Mouse (Mus musculus): Measurements from ENCODE around the gene Ajuba. TPM values are rescaled to one million over a fixed set of nuclear protein-coding genes. Genes with fewer than 3 reads are reported as not detected.

Gene Ajuba
- polyA plus RNA-seq, 1 experiment from 2014 or later, result 8.1 TPM

- Histone ChIP-seq H3K36me3 (ENCODE audit: control insufficient read depth, insufficient read depth) (no peaks in the 10 kb centered on the region), H3K27ac (ENCODE audit: low read length) (peak overlapping the region; percentile 18; the same call in 1 of the 2 replicates), H3K4me1 (replicated peaks; ENCODE audit: control insufficient read depth, insufficient read depth, low read length) (peaks cover 52% of the 10 kb centered on the region), H3K9me3 (ENCODE audit: control insufficient read depth, low read length) (no peaks in the 10 kb centered on the region), H3K4me3 (replicated peaks; ENCODE audit: low read length) (peak overlapping the region; percentile 70), H3K4me2 (ENCODE audit: low read length) (peak overlapping the region; percentile 95), H3K27me3 (replicated peaks; ENCODE audit: control insufficient read depth, insufficient read depth, low read length) (peaks cover 3% of the 10 kb centered on the region; the same call in 1 of the 2 replicates), H3K9ac (replicated peaks; ENCODE audit: low read depth, low read length) (peak overlapping the region; percentile 53)
- no peak for ATAC-seq
- under 1% methylated on average over 83 of the region's 84 CpGs for WGBS
These were observed 893 bp downstream of the Ajuba start for GRCm38 (mm10) chr14:54576241-54577088.

- no peak for ATAC-seq
- no peaks in the 10 kb centered on the region for H3K36me3 ChIP-seq (ENCODE audit: control insufficient read depth, insufficient read depth)
- WGBS, result under 1% methylated on average over 39 of the region's 39 CpGs
- peak overlapping the region; percentile 95 for H3K4me2 ChIP-seq (ENCODE audit: low read length)
- no peaks in the 10 kb centered on the region for H3K9me3 ChIP-seq (ENCODE audit: control insufficient read depth, low read length)
- peaks cover 3% of the 10 kb centered on the region; the same call in 1 of the 2 replicates for H3K27me3 ChIP-seq (replicated peaks; ENCODE audit: control insufficient read depth, insufficient read depth, low read length)
- H3K4me3 ChIP-seq (replicated peaks; ENCODE audit: low read length), result peak overlapping the region; percentile 70
- H3K27ac ChIP-seq (ENCODE audit: low read length), result no peak overlapping the region
- H3K9ac ChIP-seq (replicated peaks; ENCODE audit: low read depth, low read length), result peak overlapping the region; percentile 53
- H3K4me1 ChIP-seq (replicated peaks; ENCODE audit: control insufficient read depth, insufficient read depth, low read length), result peaks cover 52% of the 10 kb centered on the region
These were observed 1.7 kb downstream of the Ajuba start for GRCm38 (mm10) chr14:54575631-54576030.

- H3K27me3 ChIP-seq (replicated peaks; ENCODE audit: control insufficient read depth, insufficient read depth, low read length), result peaks cover 3% of the 10 kb centered on the region; the same call in 1 of the 2 replicates
- WGBS, result 4% methylated on average over 8 of the region's 8 CpGs
- no peak overlapping the region for H3K27ac ChIP-seq (ENCODE audit: low read length)
- H3K9me3 ChIP-seq (ENCODE audit: control insufficient read depth, low read length), result no peaks in the 10 kb centered on the region
- peak overlapping the region; percentile 95 for H3K4me2 ChIP-seq (ENCODE audit: low read length)
- no peak for ATAC-seq
- H3K9ac ChIP-seq (replicated peaks; ENCODE audit: low read depth, low read length), result peak overlapping the region; percentile 53; the same call in 1 of the 2 replicates
- peak overlapping the region; percentile 70 for H3K4me3 ChIP-seq (replicated peaks; ENCODE audit: low read length)
- H3K4me1 ChIP-seq (replicated peaks; ENCODE audit: control insufficient read depth, insufficient read depth, low read length), result peaks cover 52% of the 10 kb centered on the region
- no peaks in the 10 kb centered on the region for H3K36me3 ChIP-seq (ENCODE audit: control insufficient read depth, insufficient read depth)
These were observed 2.3 kb downstream of the Ajuba start for GRCm38 (mm10) chr14:54575031-54575430.

GRCm38 (mm10) chr14:54574253-54574652 lies 3.1 kb downstream of the Ajuba start:
- no peaks in the 10 kb centered on the region for H3K36me3 ChIP-seq (ENCODE audit: control insufficient read depth, insufficient read depth)
- ATAC-seq, result peak; percentile 29; the same call in 1 of the 2 replicates
- peaks cover 3% of the 10 kb centered on the region; the same call in 1 of the 2 replicates for H3K27me3 ChIP-seq (replicated peaks; ENCODE audit: control insufficient read depth, insufficient read depth, low read length)
- WGBS, result 7% methylated on average over 4 of the region's 4 CpGs
- peak overlapping the region; percentile 37; the same call in 1 of the 2 replicates for H3K9ac ChIP-seq (replicated peaks; ENCODE audit: low read depth, low read length)
- peak overlapping the region; percentile 70 for H3K4me3 ChIP-seq (replicated peaks; ENCODE audit: low read length)
- H3K27ac ChIP-seq (ENCODE audit: low read length), result 0 out of 2 replicates have a peak overlapping the region, but pooled peaks have one; percentile 26
- peak overlapping the region; percentile 95 for H3K4me2 ChIP-seq (ENCODE audit: low read length)
- H3K4me1 ChIP-seq (replicated peaks; ENCODE audit: control insufficient read depth, insufficient read depth, low read length), result peaks cover 52% of the 10 kb centered on the region
- H3K9me3 ChIP-seq (ENCODE audit: control insufficient read depth, low read length), result no peaks in the 10 kb centered on the region

GRCm38 (mm10) chr14:54572790-54573736 lies 4.3 kb downstream of the Ajuba start:
- peak; percentile 31 for ATAC-seq
- Histone ChIP-seq H3K9ac (replicated peaks; ENCODE audit: low read depth, low read length) (0 out of 2 replicates have a peak overlapping the region, but pooled peaks have one; percentile 7), H3K36me3 (ENCODE audit: control insufficient read depth, insufficient read depth) (no peaks in the 10 kb centered on the region), H3K4me1 (replicated peaks; ENCODE audit: control insufficient read depth, insufficient read depth, low read length) (peaks cover 47% of the 10 kb centered on the region), H3K27ac (ENCODE audit: low read length) (peak overlapping the region; percentile 51; the same call in 1 of the 2 replicates), H3K4me3 (replicated peaks; ENCODE audit: low read length) (0 out of 2 replicates have a peak overlapping the region, but pooled peaks have one; percentile 11), H3K9me3 (ENCODE audit: control insufficient read depth, low read length) (no peaks in the 10 kb centered on the region), H3K4me2 (ENCODE audit: low read length) (peak overlapping the region; percentile 95), H3K27me3 (replicated peaks; ENCODE audit: control insufficient read depth, insufficient read depth, low read length) (peaks cover 3% of the 10 kb centered on the region; the same call in 1 of the 2 replicates)
- 4% methylated on average over 14 of the region's 14 CpGs for WGBS

- Histone ChIP-seq H3K27ac (ENCODE audit: low read length) (peak overlapping the region; percentile 51), H3K9ac (replicated peaks; ENCODE audit: low read depth, low read length) (peak overlapping the region; percentile 5; the same call in 1 of the 2 replicates), H3K36me3 (ENCODE audit: control insufficient read depth, insufficient read depth) (no peaks in the 10 kb centered on the region), H3K4me3 (replicated peaks; ENCODE audit: low read length) (no peak overlapping the region), H3K27me3 (replicated peaks; ENCODE audit: control insufficient read depth, insufficient read depth, low read length) (peaks cover under 1% of the 10 kb centered on the region; the same call in 1 of the 2 replicates), H3K4me1 (replicated peaks; ENCODE audit: control insufficient read depth, insufficient read depth, low read length) (peaks cover 42% of the 10 kb centered on the region), H3K9me3 (ENCODE audit: control insufficient read depth, low read length) (no peaks in the 10 kb centered on the region), H3K4me2 (ENCODE audit: low read length) (no peak overlapping the region)
- WGBS, result 30% methylated on average over 4 of the region's 4 CpGs
- no peak for ATAC-seq
These were observed 5.2 kb downstream of the Ajuba start for GRCm38 (mm10) chr14:54572122-54572521.

- WGBS, result 66% methylated on average over 17 of the region's 17 CpGs
- no peaks in the 10 kb centered on the region for H3K9me3 ChIP-seq (ENCODE audit: control insufficient read depth, low read length)
- no peaks in the 10 kb centered on the region for H3K36me3 ChIP-seq (ENCODE audit: control insufficient read depth, insufficient read depth)
- ATAC-seq, result no peak; the same call in 1 of the 2 replicates
- H3K4me3 ChIP-seq (replicated peaks; ENCODE audit: low read length), result no peak overlapping the region
- no peak overlapping the region for H3K4me2 ChIP-seq (ENCODE audit: low read length)
- no peaks in the 10 kb centered on the region for H3K27me3 ChIP-seq (replicated peaks; ENCODE audit: control insufficient read depth, insufficient read depth, low read length)
- peaks cover 26% of the 10 kb centered on the region for H3K4me1 ChIP-seq (replicated peaks; ENCODE audit: control insufficient read depth, insufficient read depth, low read length)
- no peak overlapping the region for H3K9ac ChIP-seq (replicated peaks; ENCODE audit: low read depth, low read length)
- H3K27ac ChIP-seq (ENCODE audit: low read length), result no peak overlapping the region
These were observed 7.6 kb downstream of the Ajuba start for GRCm38 (mm10) chr14:54569451-54570392.
